Mouse (Mus musculus) heart, embryonic 16.5 days (tissue): Measurements from ENCODE around the gene Kcnip1. TPM values are rescaled to one million over a fixed set of nuclear protein-coding genes. Genes with fewer than 3 reads are reported as not detected.

Source experiments
- ATAC-seq: fragments of 200-750 bp; cut with Nextera tagmentation; replicated peaks from 2 replicates; pipeline ENCODE4 v1.8.0; 2017; ENCODE audit warnings: moderate number of reproducible peaks; ENCODE audit not compliant: insufficient read depth, low FRiP score; ENCODE audit errors: extremely low read depth
- H3K27ac ChIP-seq: fragments of 300-500 bp; sonication (generic); 2 replicates; pipeline ENCODE4 v1.5.1; 2014; ENCODE audit warnings: mild to moderate bottlenecking, low read length, control low read depth, moderate library complexity
- H3K27me3 ChIP-seq: fragments of 300-500 bp; sonication (generic); 2 replicates; pipeline ENCODE4 v1.6.1; 2014; ENCODE audit warnings: low read length, mixed read lengths; ENCODE audit not compliant: control insufficient read depth, insufficient read depth
- H3K36me3 ChIP-seq: fragments of 300-500 bp; sonication (generic); 2 replicates; pipeline ENCODE4 v1.6.1; 2014; ENCODE audit not compliant: control insufficient read depth, insufficient read depth
- H3K4me1 ChIP-seq: fragments of 300-500 bp; sonication (generic); 2 replicates; pipeline ENCODE4 v1.6.1; 2014; ENCODE audit warnings: low read length, mixed read lengths; ENCODE audit not compliant: control insufficient read depth, insufficient read depth
- H3K4me2 ChIP-seq: fragments of 300-500 bp; sonication (generic); 2 replicates; pipeline ENCODE4 v1.6.1; 2014; ENCODE audit warnings: low read depth, mild to moderate bottlenecking, control low read depth, low read length
- H3K4me3 ChIP-seq: fragments of 300-500 bp; sonication (generic); 2 replicates; pipeline ENCODE4 v1.5.1; 2014; ENCODE audit warnings: mild to moderate bottlenecking, control low read depth, low read length
- H3K9ac ChIP-seq: fragments of 300-500 bp; sonication (generic); 2 replicates; pipeline ENCODE4 v1.6.1; 2014; ENCODE audit warnings: low read length, control low read depth
- H3K9me3 ChIP-seq: fragments of 300-500 bp; sonication (generic); replicated peaks from 2 replicates; pipeline ENCODE4 v1.6.1; 2016; ENCODE audit warnings: low read length; ENCODE audit not compliant: control insufficient read depth
- WGBS: fragments of 180-500 bp; shearing (Covaris S2); extraction: QIAGEN DNeasy Blood & Tissue Kit; methylation state at CpG from one replicate; pipeline ENCODE4 v1.1.7; 2014; 5-methylcytosine and 5-hydroxymethylcytosine counted together
- polyA plus RNA-seq: library from polyadenylated mRNA; unstranded; fragments of >200 nt; fragmentation: Nextera tagmentation; extraction: Ambion mirVana; gene quantifications from 2 replicates; pipeline ENCODE4 v1.2.1, GENCODE M21; 2015

Kcnip1 gene
- polyA plus RNA-seq, 1 experiment from 2014 or later, result 0.20 TPM

- H3K27me3 ChIP-seq, result no peaks in the 10 kb centered on the region; the same call in 1 of the 2 replicates
- H3K27ac ChIP-seq, result no peak overlapping the region
- 35% methylated on average over 2 of the region's 2 CpGs for whole genome bisulfite sequencing
- ATAC-seq, result no peak
- no peak overlapping the region for H3K4me3 ChIP-seq
- no peaks in the 10 kb centered on the region for H3K36me3 ChIP-seq
- no peaks in the 10 kb centered on the region for H3K4me1 ChIP-seq
- no peak overlapping the region for H3K9ac ChIP-seq
- H3K9me3 ChIP-seq, result no peaks in the 10 kb centered on the region
- no peak overlapping the region for H3K4me2 ChIP-seq
Observed at GRCm38 (mm10) chr11:33926551-33926950, 66.4 kb downstream of the Kcnip1 start.

GRCm38 (mm10) chr11:33925778-33926177 lies 67.2 kb downstream of the Kcnip1 start:
- no peaks in the 10 kb centered on the region; the same call in 1 of the 2 replicates for H3K27me3 ChIP-seq
- no peak for ATAC-seq
- H3K9ac ChIP-seq, result no peak overlapping the region
- no peaks in the 10 kb centered on the region for H3K4me1 ChIP-seq
- no peaks in the 10 kb centered on the region for H3K36me3 ChIP-seq
- no peaks in the 10 kb centered on the region for H3K9me3 ChIP-seq
- no peak overlapping the region for H3K4me2 ChIP-seq
- no peak overlapping the region for H3K27ac ChIP-seq
- 75% methylated on average over 8 of the region's 8 CpGs for WGBS
- H3K4me3 ChIP-seq, result no peak overlapping the region

- Histone ChIP-seq H3K36me3 (no peaks in the 10 kb centered on the region), H3K9ac (no peak overlapping the region), H3K27me3 (no peaks in the 10 kb centered on the region), H3K9me3 (no peaks in the 10 kb centered on the region), H3K4me1 (no peaks in the 10 kb centered on the region), H3K27ac (no peak overlapping the region), H3K4me2 (no peak overlapping the region), H3K4me3 (no peak overlapping the region)
- no peak for ATAC-seq
- 63% methylated on average over 3 of the region's 3 CpGs for WGBS
Observed at GRCm38 (mm10) chr11:33923031-33923430, 69.9 kb downstream of the Kcnip1 start.

GRCm38 (mm10) chr11:33921451-33921850 lies 71.5 kb downstream of the Kcnip1 start:
- H3K9me3 ChIP-seq, result no peaks in the 10 kb centered on the region
- 76% methylated on average over 13 of the region's 13 CpGs for WGBS

GRCm38 (mm10) chr11:33919826-33920225 lies 73.1 kb downstream of the Kcnip1 start:
- Histone ChIP-seq H3K9me3 (no peaks in the 10 kb centered on the region), H3K27me3 (0 out of 2 replicates have a peak, but pooled peaks cover 2% of the 10 kb centered on the region), H3K4me3 (no peak overlapping the region), H3K27ac (no peak overlapping the region), H3K9ac (no peak overlapping the region), H3K4me1 (no peaks in the 10 kb centered on the region), H3K36me3 (no peaks in the 10 kb centered on the region), H3K4me2 (no peak overlapping the region)
- WGBS, result 72% methylated on average over 7 of the region's 7 CpGs
- no peak for ATAC-seq

More at GRCm38 (mm10) chr11:33921451-33921850, 71.5 kb downstream of the Kcnip1 start:
- Histone ChIP-seq H3K9ac (no peak overlapping the region), H3K27me3 (0 out of 2 replicates have a peak, but pooled peaks cover 2% of the 10 kb centered on the region), H3K4me1 (no peaks in the 10 kb centered on the region), H3K36me3 (no peaks in the 10 kb centered on the region), H3K4me3 (no peak overlapping the region), H3K4me2 (no peak overlapping the region), H3K27ac (no peak overlapping the region)
- ATAC-seq, result no peak

GRCm38 (mm10) chr11:33918424-33918823 lies 74.5 kb downstream of the Kcnip1 start:
- Histone ChIP-seq H3K4me1 (no peaks in the 10 kb centered on the region), H3K9ac (no peak overlapping the region), H3K36me3 (no peaks in the 10 kb centered on the region), H3K4me3 (no peak overlapping the region), H3K27ac (no peak overlapping the region), H3K9me3 (no peaks in the 10 kb centered on the region), H3K27me3 (0 out of 2 replicates have a peak, but pooled peaks cover 2% of the 10 kb centered on the region), H3K4me2 (no peak overlapping the region)
- 40% methylated on average over 2 of the region's 2 CpGs for WGBS
- no peak for ATAC-seq

GRCm38 (mm10) chr11:33917574-33917973 lies 75.4 kb downstream of the Kcnip1 start:
- Histone ChIP-seq H3K9ac (no peak overlapping the region), H3K27ac (no peak overlapping the region), H3K4me1 (no peaks in the 10 kb centered on the region), H3K4me3 (no peak overlapping the region), H3K36me3 (no peaks in the 10 kb centered on the region), H3K27me3 (0 out of 2 replicates have a peak, but pooled peaks cover 2% of the 10 kb centered on the region), H3K9me3 (no peaks in the 10 kb centered on the region), H3K4me2 (no peak overlapping the region)
- 22% methylated on average over 6 of the region's 6 CpGs for WGBS
- no peak for ATAC-seq

GRCm38 (mm10) chr11:33914216-33914615 lies 78.7 kb downstream of the Kcnip1 start:
- Histone ChIP-seq H3K27me3 (0 out of 2 replicates have a peak, but pooled peaks cover 2% of the 10 kb centered on the region), H3K9ac (no peak overlapping the region), H3K4me2 (no peak overlapping the region), H3K36me3 (no peaks in the 10 kb centered on the region), H3K9me3 (no peaks in the 10 kb centered on the region), H3K4me3 (no peak overlapping the region), H3K27ac (no peak overlapping the region), H3K4me1 (0 out of 2 replicates have a peak, but pooled peaks cover 3% of the 10 kb centered on the region)
- no peak for ATAC-seq
- WGBS, result 76% methylated on average over 12 of the region's 12 CpGs

- Histone ChIP-seq H3K4me1 (0 out of 2 replicates have a peak, but pooled peaks cover 3% of the 10 kb centered on the region), H3K4me3 (no peak overlapping the region), H3K27me3 (0 out of 2 replicates have a peak, but pooled peaks cover 2% of the 10 kb centered on the region), H3K4me2 (no peak overlapping the region), H3K36me3 (no peaks in the 10 kb centered on the region), H3K9ac (no peak overlapping the region), H3K27ac (no peak overlapping the region), H3K9me3 (no peaks in the 10 kb centered on the region)
- ATAC-seq, result no peak
- WGBS, result 54% methylated on average over 7 of the region's 7 CpGs
Observed at GRCm38 (mm10) chr11:33913061-33913460, 79.9 kb downstream of the Kcnip1 start.
